10 mouse cellular contexts compared by ENCODE assay signal in the genomic region with DNA sequence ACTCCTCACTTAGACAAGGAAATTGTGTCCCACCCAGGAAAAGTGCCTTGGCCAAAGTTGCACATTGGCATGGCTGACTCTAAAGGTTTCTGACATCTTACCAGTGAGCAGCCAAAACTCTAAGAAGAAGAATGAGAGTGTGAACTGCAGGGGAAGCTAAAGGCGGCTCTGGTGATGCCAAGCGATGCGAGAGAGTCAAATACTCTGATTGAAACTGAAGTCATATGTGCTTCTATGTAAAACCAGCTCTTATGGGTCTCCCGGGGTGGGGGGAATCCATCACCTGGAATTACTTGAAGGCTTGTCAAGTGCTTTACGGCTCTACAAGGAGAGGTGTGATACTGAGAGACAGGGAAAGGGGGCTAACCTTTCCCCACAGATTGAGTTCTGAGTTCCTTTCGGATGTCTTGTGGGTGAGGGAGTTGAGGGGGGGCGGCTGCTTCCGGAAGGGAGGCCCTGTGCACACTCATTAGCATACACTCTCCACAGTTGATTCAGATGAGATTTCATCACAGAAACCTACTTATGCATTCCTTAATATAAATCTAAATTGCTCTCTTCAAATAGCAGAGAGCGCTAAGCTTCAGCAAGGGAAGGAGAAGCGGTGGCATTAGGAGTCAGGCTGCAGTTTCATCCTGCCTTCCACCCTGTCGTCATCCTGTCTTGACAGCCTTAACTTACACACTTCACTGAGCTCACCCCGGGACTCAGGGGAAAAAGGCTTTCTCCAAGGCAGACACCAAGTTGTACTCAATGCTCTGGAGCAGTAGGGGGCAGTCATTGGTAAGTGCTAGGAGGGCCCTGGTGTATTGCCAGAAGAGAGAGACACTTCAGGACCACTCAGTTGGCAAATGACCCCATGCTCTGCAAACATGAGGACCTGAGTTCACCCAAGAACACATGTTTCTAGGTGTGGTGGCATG.
DNase-seq lines count a peak whose midpoint lies in the region; ATAC-seq and TF ChIP-seq lines count a peak whose summit lies in the region.
"Had no signal": no experiment of that assay in that cellular context is flagged by ENCODE, and none has a peak within 500 bp of the region (broad histone marks: within the 10 kb centered on the region; RNA-seq: fewer than 3 reads in every experiment).

No protein-coding gene starts in this region.

- no peak for ATAC-seq in lung, embryonic 14.5 days (ENCODE audit: insufficient read depth)
- no peak for ATAC-seq in midbrain, embryonic 15.5 days (replicated peaks)

- no peaks in the 10 kb centered on the region for H3K4me1 ChIP-seq in lung, embryonic 14.5 days (ENCODE audit: insufficient read depth)
- H3K4me1 ChIP-seq in midbrain, embryonic 15.5 days: peaks cover 26% of the 10 kb centered on the region

- no peaks in the 10 kb centered on the region for H3K27me3 ChIP-seq in lung, embryonic 14.5 days (ENCODE audit: insufficient read depth, low read length)
- no peaks in the 10 kb centered on the region for H3K27me3 ChIP-seq in midbrain, embryonic 15.5 days (replicated peaks)
- H3K27me3 ChIP-seq: heart, embryonic 12.5 days had no signal

- H3K4me3 ChIP-seq in gastrocnemius, adult 2 months: no peak overlapping the region
- H3K4me3 ChIP-seq in lung, embryonic 14.5 days (ENCODE audit: low read depth, low read length): no peak overlapping the region
- H3K4me3 ChIP-seq in midbrain, embryonic 15.5 days: no peak overlapping the region
- H3K4me3 ChIP-seq: heart, embryonic 12.5 days had no signal

- no peak overlapping the region for H3K4me2 ChIP-seq in lung, embryonic 14.5 days
- H3K4me2 ChIP-seq in midbrain, embryonic 15.5 days: no peak overlapping the region
- H3K4me2 ChIP-seq: heart, embryonic 12.5 days had no signal

- no peaks in the 10 kb centered on the region for H3K36me3 ChIP-seq in lung, embryonic 14.5 days (ENCODE audit: insufficient read depth)
- no peaks in the 10 kb centered on the region for H3K36me3 ChIP-seq in midbrain, embryonic 15.5 days (replicated peaks)
- H3K36me3 ChIP-seq: heart, embryonic 12.5 days had no signal

- H3K9me3 ChIP-seq in lung, embryonic 14.5 days (ENCODE audit: low read depth, low read length): no peaks in the 10 kb centered on the region
- H3K9me3 ChIP-seq in midbrain, embryonic 15.5 days: no peaks in the 10 kb centered on the region
- H3K9me3 ChIP-seq: heart, embryonic 12.5 days had no signal

- intact Hi-C loops in gastrocnemius, adult 2 months (cut with DNase I): no loop called here

- peak; percentile 40 for TF ChIP-seq CTCF in gastrocnemius, adult 2 months (IDR thresholded peaks at IDR 0.05)
- peak; percentile 62 for TF ChIP-seq CTCF in lung, embryonic 14.5 days (IDR thresholded peaks at IDR 0.05; ENCODE audit: low read depth)

- 66% methylated on average over 12 of the region's 12 CpGs for WGBS in lung, embryonic 14.5 days
- WGBS in midbrain, embryonic 15.5 days: 59% methylated on average over 12 of the region's 12 CpGs

- DNase-seq in gastrocnemius, adult 2 months: no peak
- DNase-seq in gastrocnemius, postnatal 10 days: no peak
- peak; percentile 57 for DNase-seq in lung, embryonic 14.5 days
- DNase-seq in lung, adult 18-20 months: no peak
- DNase-seq in brain, adult 2 months (ENCODE audit: low read depth, low spot score): peak; percentile 66
- no peak for DNase-seq in gastrocnemius, adult 8-10 months (ENCODE audit: low spot score in 2 of 2)
- no peak for DNase-seq in spleen, postnatal 4 days (ENCODE audit: low spot score in 2 of 2)
- DNase-seq: cerebellum, adult 9-10 months had no signal

- H3K9ac ChIP-seq in lung, embryonic 14.5 days: no peak overlapping the region
- H3K9ac ChIP-seq in midbrain, embryonic 15.5 days: no peak overlapping the region
- H3K9ac ChIP-seq: heart, embryonic 12.5 days had no signal

- no peak overlapping the region for H3K27ac ChIP-seq in gastrocnemius, adult 2 months
- no peak overlapping the region for H3K27ac ChIP-seq in lung, embryonic 14.5 days (ENCODE audit: low read depth)
- peak overlapping the region; percentile 2; the same call in 1 of the 2 replicates for H3K27ac ChIP-seq in midbrain, embryonic 15.5 days

Comparison
In these comparisons a context has a peak if more than half of its experiments do, and no peak if none do; other contexts are left out.
1. DNase-seq: peak in lung, embryonic 14.5 days (single experiment) and brain, adult 2 months (single experiment); none in gastrocnemius, adult 2 months (single experiment), gastrocnemius, postnatal 10 days (single experiment), lung, adult 18-20 months (0 of 2), gastrocnemius, adult 8-10 months (0 of 2) and spleen, postnatal 4 days (0 of 2).